Mouse (Mus musculus) kidney, embryonic 16.5 days (tissue): Measurements from ENCODE around the gene Akap2. TPM values are rescaled to one million over a fixed set of nuclear protein-coding genes. Genes with fewer than 3 reads are reported as not detected.

ENCODE experiments used
- ATAC-seq: fragments of 200-750 bp; cut with Nextera tagmentation; 2 replicates; pipeline ENCODE4 v1.8.0; 2017; ENCODE audit warnings: moderate TSS enrichment; ENCODE audit not compliant: low FRiP score, low TSS enrichment
- H3K27ac ChIP-seq: fragments of 300-500 bp; sonication (generic); 2 replicates; pipeline ENCODE4 v1.5.1; 2014; ENCODE audit warnings: low read length
- H3K27me3 ChIP-seq: fragments of 300-500 bp; sonication (generic); 2 replicates; pipeline ENCODE4 v1.6.1; 2014; ENCODE audit warnings: low read length, control low read depth, mixed read lengths; ENCODE audit not compliant: insufficient read depth
- H3K36me3 ChIP-seq: fragments of 300-500 bp; sonication (generic); 2 replicates; pipeline ENCODE4 v1.6.1; 2014; ENCODE audit warnings: low read length, control low read depth, mixed read lengths; ENCODE audit not compliant: insufficient read depth
- H3K4me1 ChIP-seq: fragments of 300-500 bp; sonication (generic); 2 replicates; pipeline ENCODE4 v1.6.1; 2014; ENCODE audit warnings: low read length, control low read depth, mixed read lengths; ENCODE audit not compliant: insufficient read depth
- H3K4me2 ChIP-seq: fragments of 300-500 bp; sonication (generic); replicated peaks from 2 replicates; pipeline ENCODE4 v1.6.1; 2014; ENCODE audit warnings: low read depth, low read length
- H3K4me3 ChIP-seq: fragments of 300-500 bp; sonication (generic); 2 replicates; pipeline ENCODE4 v1.5.1; 2014; ENCODE audit warnings: mild to moderate bottlenecking, low read length
- H3K9ac ChIP-seq: fragments of 300-500 bp; sonication (generic); replicated peaks from 2 replicates; pipeline ENCODE4 v1.6.1; 2014; ENCODE audit warnings: low read length
- H3K9me3 ChIP-seq: fragments of 300-500 bp; sonication (generic); 2 replicates; pipeline ENCODE4 v1.6.1; 2016; ENCODE audit warnings: low read length, control low read depth
- WGBS: fragments of 180-500 bp; shearing (Covaris S2); extraction: QIAGEN DNeasy Blood & Tissue Kit; methylation state at CpG from one replicate; pipeline ENCODE4 v1.1.7; 2014; 5-methylcytosine and 5-hydroxymethylcytosine counted together
- polyA plus RNA-seq: library from polyadenylated mRNA; unstranded; fragments of >200 nt; fragmentation: Nextera tagmentation; extraction: Ambion mirVana; gene quantifications from 2 replicates; pipeline ENCODE4 v1.2.1, GENCODE M21; 2015

The Akap2 gene
- polyA plus RNA-seq, 1 experiment from 2014 or later = 28.4 TPM

- 75% methylated on average over 5 of the region's 5 CpGs for WGBS
- no peaks in the 10 kb centered on the region for H3K9me3 ChIP-seq
- ATAC-seq = no peak
Measured at GRCm38 (mm10) chr4:57902619-57903018, 185.2 kb downstream of the Akap2 start.

GRCm38 (mm10) chr4:57904211-57904610, 186.8 kb downstream of the Akap2 start:
- H3K27me3 ChIP-seq = no peaks in the 10 kb centered on the region
- H3K27ac ChIP-seq = no peak overlapping the region
- no peaks in the 10 kb centered on the region for H3K36me3 ChIP-seq
- no peak for ATAC-seq
- H3K4me2 ChIP-seq = peak overlapping the region; percentile 26; the same call in 1 of the 2 replicates
- H3K9ac ChIP-seq = no peak overlapping the region
- WGBS = 10% methylated on average over 5 of the region's 5 CpGs
- peaks cover 6% of the 10 kb centered on the region for H3K4me1 ChIP-seq
- H3K4me3 ChIP-seq = no peak overlapping the region
- H3K9me3 ChIP-seq = no peaks in the 10 kb centered on the region

More at GRCm38 (mm10) chr4:57902619-57903018, 185.2 kb downstream of the Akap2 start:
- Histone ChIP-seq H3K4me3 (no peak overlapping the region), H3K27ac (no peak overlapping the region), H3K27me3 (no peaks in the 10 kb centered on the region), H3K36me3 (no peaks in the 10 kb centered on the region), H3K4me2 (no peak overlapping the region), H3K4me1 (peaks cover 6% of the 10 kb centered on the region), H3K9ac (no peak overlapping the region)

GRCm38 (mm10) chr4:57904638-57905037, 187.2 kb downstream of the Akap2 start:
- no peak overlapping the region for H3K4me3 ChIP-seq
- ATAC-seq = peak; percentile 24; the same call in 1 of the 2 replicates
- H3K27me3 ChIP-seq = no peaks in the 10 kb centered on the region
- WGBS = 24% methylated on average over 9 of the region's 9 CpGs
- peaks cover 6% of the 10 kb centered on the region for H3K4me1 ChIP-seq
- no peaks in the 10 kb centered on the region for H3K36me3 ChIP-seq
- H3K27ac ChIP-seq = no peak overlapping the region
- peak overlapping the region; percentile 26; the same call in 1 of the 2 replicates for H3K4me2 ChIP-seq
- no peak overlapping the region for H3K9ac ChIP-seq
- no peaks in the 10 kb centered on the region for H3K9me3 ChIP-seq

GRCm38 (mm10) chr4:57906708-57907107, 189.3 kb downstream of the Akap2 start:
- ATAC-seq = no peak
- Histone ChIP-seq H3K4me1 (peaks cover 6% of the 10 kb centered on the region), H3K36me3 (no peaks in the 10 kb centered on the region), H3K4me3 (no peak overlapping the region), H3K27ac (no peak overlapping the region), H3K9me3 (no peaks in the 10 kb centered on the region), H3K9ac (no peak overlapping the region), H3K27me3 (no peaks in the 10 kb centered on the region), H3K4me2 (no peak overlapping the region)
- 46% methylated on average over 2 of the region's 2 CpGs for WGBS

- WGBS = 67% methylated on average over 6 of the region's 6 CpGs
- Histone ChIP-seq H3K27me3 (no peaks in the 10 kb centered on the region), H3K36me3 (no peaks in the 10 kb centered on the region), H3K9ac (no peak overlapping the region), H3K4me3 (no peak overlapping the region), H3K27ac (no peak overlapping the region), H3K9me3 (0 out of 2 replicates have a peak, but pooled peaks cover 3% of the 10 kb centered on the region), H3K4me2 (no peak overlapping the region), H3K4me1 (peaks cover 6% of the 10 kb centered on the region)
- no peak for ATAC-seq
Measured at GRCm38 (mm10) chr4:57908860-57909259, 191.4 kb downstream of the Akap2 start.

GRCm38 (mm10) chr4:57913021-57913420, 195.6 kb downstream of the Akap2 start:
- no peak overlapping the region for H3K27ac ChIP-seq
- H3K9me3 ChIP-seq = 0 out of 2 replicates have a peak, but pooled peaks cover 3% of the 10 kb centered on the region
- H3K36me3 ChIP-seq = no peaks in the 10 kb centered on the region
- no peak for ATAC-seq
- peaks cover 21% of the 10 kb centered on the region for H3K4me1 ChIP-seq
- H3K4me3 ChIP-seq = no peak overlapping the region
- H3K9ac ChIP-seq = no peak overlapping the region
- H3K4me2 ChIP-seq = no peak overlapping the region
- no peaks in the 10 kb centered on the region for H3K27me3 ChIP-seq

- Histone ChIP-seq H3K4me3 (peak overlapping the region; percentile 21; the same call in 1 of the 2 replicates), H3K27me3 (no peaks in the 10 kb centered on the region), H3K36me3 (no peaks in the 10 kb centered on the region), H3K9ac (no peak overlapping the region), H3K27ac (0 out of 2 replicates have a peak overlapping the region, but pooled peaks have one; percentile 44), H3K4me2 (peak overlapping the region; percentile 50), H3K4me1 (peaks cover 23% of the 10 kb centered on the region), H3K9me3 (0 out of 2 replicates have a peak, but pooled peaks cover 3% of the 10 kb centered on the region)
- no peak; the same call in 1 of the 2 replicates for ATAC-seq
- WGBS = 79% methylated on average over 9 of the region's 10 CpGs
Measured at GRCm38 (mm10) chr4:57914193-57915190, 197.0 kb downstream of the Akap2 start.

GRCm38 (mm10) chr4:57915216-57915965, 197.9 kb downstream of the Akap2 start:
- peak overlapping the region; percentile 44 for H3K27ac ChIP-seq
- WGBS = 34% methylated on average over 17 of the region's 17 CpGs
- no peaks in the 10 kb centered on the region for H3K36me3 ChIP-seq
- H3K9me3 ChIP-seq = 0 out of 2 replicates have a peak, but pooled peaks cover 3% of the 10 kb centered on the region
- ATAC-seq = peak; percentile 52
- H3K4me1 ChIP-seq = peaks cover 30% of the 10 kb centered on the region
- no peaks in the 10 kb centered on the region for H3K27me3 ChIP-seq
- peak overlapping the region; percentile 50 for H3K4me2 ChIP-seq
- peak overlapping the region; percentile 45; the same call in 1 of the 2 replicates for H3K9ac ChIP-seq
- peak overlapping the region; percentile 21 for H3K4me3 ChIP-seq

- Histone ChIP-seq H3K9ac (peak within 1 kb of the TSS; percentile 45; the same call in 1 of the 2 replicates), H3K36me3 (no peaks in the 10 kb centered on the region), H3K27me3 (no peaks in the 10 kb centered on the region), H3K27ac (peak within 1 kb of the TSS; percentile 44), H3K4me1 (peaks cover 30% of the 10 kb centered on the region), H3K4me3 (peak within 1 kb of the TSS; percentile 21), H3K9me3 (0 out of 2 replicates have a peak, but pooled peaks cover 3% of the 10 kb centered on the region), H3K4me2 (peak within 1 kb of the TSS; percentile 50)
- ATAC-seq = no peak
- WGBS = 9% methylated on average over 9 of the region's 9 CpGs
Measured at GRCm38 (mm10) chr4:57916201-57916661, 198.8 kb downstream of the Akap2 start, which contains the start of gene D630039A03Rik. Gene D630039A03Rik, minus strand, starts transcription at chr4:57916297.
